Mouse (Mus musculus) testis, adult 2 months (tissue): Measurements from ENCODE around the gene Kif5a.

Experiments
- CTCF ChIP-seq: fragments of 200-500 bp; IDR thresholded peaks from 2 replicates; pipeline ENCODE4 v1.5.1; 2012; ENCODE audit warnings: low read depth, mild to moderate bottlenecking, inconsistent platforms, low read length, moderate library complexity; ENCODE audit not compliant: control insufficient read depth, insufficient read depth, insufficient replicate concordance
- POLR2A ChIP-seq: fragments of 200-500 bp; IDR thresholded peaks from 2 replicates; pipeline ENCODE4 v1.6.1; 2012; ENCODE audit warnings: low read depth, mild to moderate bottlenecking, inconsistent platforms, low read length, moderate library complexity; ENCODE audit not compliant: control insufficient read depth

DNA sequence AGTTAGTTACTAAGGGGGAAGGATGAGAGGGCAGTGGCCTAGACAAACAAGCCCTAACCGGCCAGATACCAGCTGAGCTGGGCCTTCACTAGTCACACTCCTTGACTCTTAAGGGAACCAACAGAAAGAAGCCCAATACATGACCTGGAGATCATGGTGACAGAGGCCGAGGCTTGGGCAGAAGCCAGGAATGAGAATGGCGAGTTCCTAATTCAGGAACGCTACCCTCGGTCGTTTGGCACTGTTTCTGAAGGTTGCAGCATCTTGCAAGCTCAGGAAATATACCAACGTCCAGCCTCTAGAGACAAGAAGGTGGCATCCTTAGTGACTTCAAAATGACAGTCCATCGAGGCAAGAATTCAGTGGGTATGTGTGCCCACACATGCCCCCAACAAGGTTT lies 1.2 kb upstream of the Kif5a start:
- TF ChIP-seq CTCF: no peak
- TF ChIP-seq POLR2A: no peak
